Mouse (Mus musculus) adipocyte (in vitro differentiated cells): ENCODE data around the gene Tmem86a.

ENCODE experiments used
- DNase-seq: peaks from one replicate; pipeline ENCODE4 v3.0.0-alpha.2; 2016; ENCODE audit warnings: low spot score

The Tmem86a gene

GRCm38 (mm10) chr7:47027520-47027919, 22.9 kb upstream of the Tmem86a start:
- DNase-seq, result no peak

- peak; percentile 58 for DNase-seq
Observed at GRCm38 (mm10) chr7:47030517-47031193, 19.7 kb upstream of the Tmem86a start.

GRCm38 (mm10) chr7:47031371-47031770, 19.0 kb upstream of the Tmem86a start:
- no peak for DNase-seq

DNA sequence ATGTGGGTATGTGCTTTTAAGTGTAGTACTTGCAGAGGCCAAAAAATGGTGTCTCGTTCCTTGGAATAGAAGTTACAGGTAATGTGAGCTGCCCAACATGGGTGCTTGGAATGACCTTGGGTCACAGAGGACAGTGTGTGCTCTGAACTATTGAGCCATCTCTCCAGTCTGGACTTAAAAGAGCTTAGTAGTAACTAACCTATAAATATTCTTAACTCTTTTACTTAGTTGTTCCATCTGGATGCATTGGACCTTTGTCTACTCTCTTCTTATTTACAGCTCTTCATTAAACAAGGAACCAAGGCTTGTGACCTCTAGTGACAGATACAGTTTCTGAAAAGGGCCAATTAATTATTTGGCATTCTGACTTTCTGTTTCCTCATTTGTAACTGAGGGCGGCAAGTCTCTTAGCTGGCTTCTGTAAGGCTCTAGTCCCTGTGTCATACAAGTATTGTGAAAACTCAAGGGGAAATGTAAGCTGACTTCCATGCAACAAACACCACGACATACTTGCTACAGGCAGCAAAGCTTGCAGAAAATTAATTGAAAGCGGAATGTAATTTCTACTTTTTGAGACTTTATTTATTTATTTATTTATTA, 15.5 kb upstream of the Tmem86a start:
- no peak for DNase-seq

DNA sequence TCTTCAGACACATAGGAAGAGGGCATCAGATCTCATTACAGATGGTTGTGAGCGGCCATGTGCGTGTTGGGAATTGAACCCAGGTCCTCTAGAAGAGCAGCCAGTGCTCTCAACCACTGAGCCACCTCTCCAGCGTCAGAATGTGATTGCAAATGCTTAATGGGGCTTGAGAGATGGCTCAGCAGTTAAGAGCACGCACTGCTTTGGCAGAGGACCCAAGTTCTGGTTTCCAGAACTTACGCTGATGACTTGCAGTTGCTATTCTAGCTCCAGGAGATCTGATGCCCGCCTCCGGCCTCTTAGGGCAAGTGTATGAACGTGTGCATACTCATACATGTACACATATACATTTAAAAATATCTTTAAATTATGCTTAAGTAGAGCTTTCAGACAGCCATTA, 15.0 kb upstream of the Tmem86a start:
- DNase-seq, result no peak

DNA sequence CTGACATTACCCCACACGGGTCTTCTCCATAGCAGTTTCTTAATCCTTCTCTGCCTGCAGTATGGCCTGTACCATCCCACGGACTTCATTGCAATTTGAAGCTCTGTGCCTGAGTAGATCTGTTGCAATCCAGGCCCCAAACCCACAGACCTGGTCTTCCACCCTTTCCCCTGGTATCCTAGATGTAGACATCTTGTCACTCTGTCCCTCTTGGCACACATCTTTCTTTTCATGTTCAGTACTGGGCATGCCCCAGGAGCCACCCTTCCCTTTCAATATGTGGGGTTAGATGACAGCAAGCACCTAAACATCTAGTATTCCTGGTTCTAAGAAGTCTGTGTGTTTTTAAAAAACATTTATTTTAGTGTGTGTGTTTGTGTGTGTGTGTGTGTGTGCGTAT, 8.7 kb upstream of the Tmem86a start:
- peak; percentile 57 for DNase-seq

- no peak for DNase-seq
Observed at GRCm38 (mm10) chr7:47042121-47042520, 8.3 kb upstream of the Tmem86a start.

DNA sequence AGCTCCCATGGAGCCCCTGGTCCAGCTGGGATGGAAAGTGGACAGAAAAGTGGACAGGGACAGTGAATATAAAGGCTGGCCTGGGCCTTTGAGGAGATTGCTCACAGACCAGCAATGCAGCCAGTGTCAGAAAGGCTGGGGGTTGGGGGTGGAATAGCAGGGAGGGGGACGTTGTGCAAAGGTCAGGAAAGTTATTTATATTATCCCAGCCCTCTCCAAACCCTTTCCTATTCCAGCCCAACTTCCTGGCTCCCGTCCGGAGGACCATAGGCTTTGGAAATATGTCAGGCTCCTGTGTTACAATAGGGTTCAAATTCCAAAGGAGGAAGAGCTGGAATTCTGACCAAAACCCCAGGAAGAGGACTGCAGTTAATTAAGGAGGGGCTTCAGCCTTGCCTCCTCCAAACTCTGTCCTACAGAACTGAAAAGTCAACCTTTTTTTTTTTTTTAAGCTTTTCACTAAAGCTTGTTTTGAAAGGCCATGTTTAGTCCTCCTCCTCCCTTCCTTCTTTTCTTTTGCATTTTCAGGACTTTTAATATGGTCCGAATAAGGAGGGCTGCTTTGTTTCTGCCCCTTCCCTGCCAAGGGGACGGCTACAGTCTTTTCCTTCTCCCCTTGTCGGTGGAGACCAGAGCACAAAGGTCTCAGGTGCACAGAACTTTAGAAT, 7.4 kb upstream of the Tmem86a start:
- peak; percentile 54 for DNase-seq

GRCm38 (mm10) chr7:47050766-47051165, 365 bp downstream of the Tmem86a start:
- DNase-seq, result no peak

GRCm38 (mm10) chr7:47051404-47052151, 1.2 kb downstream of the Tmem86a start:
- no peak for DNase-seq

- DNase-seq, result peak; percentile 48
Observed at GRCm38 (mm10) chr7:47052276-47052675, 1.9 kb downstream of the Tmem86a start.

- no peak for DNase-seq
Observed at GRCm38 (mm10) chr7:47053287-47053686, 2.9 kb downstream of the Tmem86a start.

GRCm38 (mm10) chr7:47054666-47055065, 4.3 kb downstream of the Tmem86a start:
- DNase-seq, result peak; percentile 51

GRCm38 (mm10) chr7:47055744-47056143, 5.3 kb downstream of the Tmem86a start:
- no peak for DNase-seq

- DNase-seq, result no peak
Observed at GRCm38 (mm10) chr7:47056273-47056672, 5.9 kb downstream of the Tmem86a start.

GRCm38 (mm10) chr7:47059339-47059738, 8.9 kb downstream of the Tmem86a start:
- no peak for DNase-seq

DNA sequence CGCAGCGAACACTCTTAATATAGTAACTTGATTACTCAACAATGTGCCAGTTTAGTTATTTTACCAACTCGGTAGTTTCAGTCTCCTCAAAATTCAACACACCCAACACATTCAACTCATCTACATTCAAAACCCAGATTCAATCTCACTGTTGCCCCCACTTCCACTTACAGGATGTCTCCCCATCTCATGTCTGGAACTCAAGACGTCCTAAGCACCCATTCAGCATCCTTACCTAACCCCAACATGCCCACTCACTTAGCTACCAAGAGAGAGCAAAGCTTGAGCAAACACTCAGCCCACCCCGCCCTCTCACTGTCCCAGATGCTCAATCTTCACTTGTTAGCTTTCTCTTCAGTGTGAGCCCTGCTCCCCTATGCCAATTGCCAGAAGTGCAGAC, 11.2 kb downstream of the Tmem86a start:
- no peak for DNase-seq

GRCm38 (mm10) chr7:47066942-47067341, 16.5 kb downstream of the Tmem86a start:
- DNase-seq, result no peak

GRCm38 (mm10) chr7:47067879-47068278, 17.5 kb downstream of the Tmem86a start:
- DNase-seq, result no peak

- peak; percentile 18 for DNase-seq
Observed at GRCm38 (mm10) chr7:47072551-47072950, 22.1 kb downstream of the Tmem86a start.

- DNase-seq, result peak; percentile 8
Observed at GRCm38 (mm10) chr7:47073536-47074521, 23.4 kb downstream of the Tmem86a start.
